Mouse (Mus musculus) adipose tissue, adult 10 weeks (tissue): Measurements from ENCODE around the gene Cadm1. TPM values are rescaled to one million over a fixed set of nuclear protein-coding genes. Genes with fewer than 3 reads are reported as not detected.

Source experiments
- polyA plus RNA-seq: library from polyadenylated mRNA; stranded (reverse); fragments of 350-450 nt; fragmentation: Illumina TruSeq; extraction: RNeasy Lipid Tissue Mini Kit (QIAGEN cat#74804); gene quantifications from one replicate; pipeline ENCODE4 v1.2.3, GENCODE M21; 2014; ENCODE audit warnings: low read depth, low replicate concordance

Cadm1 gene
- 13.5 TPM for polyA plus RNA-seq

GRCm38 (mm10) chr9:47529602-47530450, at the start of gene Cadm1:
Cadm1 (plus strand) TSS chr9:47530173.

